Mouse (Mus musculus): ENCODE results near the gene Srek1ip1.
A peak's percentile ranks its signal among the peaks of the same experiment; 100 is the strongest.

Srek1ip1 gene

GRCm38 (mm10) chr13:104843295-104844089 is 51.2 kb downstream of the Srek1ip1 start:
- DNase-seq, result no peak

GRCm38 (mm10) chr13:104853645-104854044 is 61.4 kb downstream of the Srek1ip1 start:
- DNase-seq, result no peak

- DNase-seq, result peak; percentile 34 to 44
Measured at GRCm38 (mm10) chr13:104863127-104863979, 71.1 kb downstream of the Srek1ip1 start, which contains the start of gene Shisal2b. Shisal2b (minus strand) TSS chr13:104863893.

- no peak for DNase-seq
Measured at GRCm38 (mm10) chr13:104866726-104867125, 74.4 kb downstream of the Srek1ip1 start.

GRCm38 (mm10) chr13:104869907-104870306 is 77.6 kb downstream of the Srek1ip1 start:
- no peak for DNase-seq

- no peak for DNase-seq
Measured at GRCm38 (mm10) chr13:104878508-104878907, 86.2 kb downstream of the Srek1ip1 start.

- DNase-seq, result no peak
Measured at GRCm38 (mm10) chr13:104883566-104884249, 91.4 kb downstream of the Srek1ip1 start.

- no peak for DNase-seq
Measured at GRCm38 (mm10) chr13:104886308-104887032, 94.2 kb downstream of the Srek1ip1 start.

Measured in cerebellum, postnatal 36 days (tissue).